12 mouse cellular contexts compared by ENCODE assay signal in the genomic region with DNA sequence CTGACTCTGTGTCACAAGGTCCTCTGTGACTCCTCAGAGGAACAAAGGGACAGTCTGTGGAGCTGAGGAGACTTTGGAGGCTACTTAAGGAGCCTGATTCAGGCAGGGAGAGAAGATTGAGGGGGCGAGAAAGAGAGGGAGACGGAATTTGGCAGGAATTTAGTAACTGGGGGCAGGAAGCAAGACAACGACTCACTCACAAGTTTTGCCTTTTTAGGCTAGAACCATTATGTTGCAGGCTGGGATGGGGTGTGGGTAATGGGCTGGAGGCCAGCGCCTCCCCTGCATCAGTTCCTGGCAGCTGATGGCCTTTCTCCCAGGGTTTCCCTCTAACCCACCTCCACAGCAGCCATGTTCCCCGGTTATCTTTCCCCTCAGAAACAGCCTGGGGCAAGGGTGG. TPM values are rescaled to one million over a fixed set of nuclear protein-coding genes. Genes with fewer than 3 reads are reported as not detected.
DNase-seq lines count a peak whose midpoint lies in the region; ATAC-seq and TF ChIP-seq lines count a peak whose summit lies in the region.
"Had no signal": no experiment of that assay in that cellular context is flagged by ENCODE, and none has a peak within 500 bp of the region (broad histone marks: within the 10 kb centered on the region; RNA-seq: fewer than 3 reads in every experiment).

No protein-coding gene starts in this region.

- peak; percentile 47; the same call in 1 of the 2 replicates for ATAC-seq in lung, embryonic 14.5 days (ENCODE audit: insufficient read depth)
- no peak for ATAC-seq in stomach, embryonic 16.5 days (ENCODE audit: insufficient read depth, low FRiP score)
- no peak for ATAC-seq in megakaryocyte-erythroid progenitor cell, adult 5-6 weeks (replicated peaks; ENCODE audit: low FRiP score, low TSS enrichment, poor library complexity, severe bottlenecking)

- 49% methylated on average over 5 of the region's 5 CpGs for WGBS in lung, embryonic 14.5 days
- 71% methylated on average over 5 of the region's 5 CpGs for WGBS in lung, adult 2 months
- WGBS in stomach, embryonic 16.5 days: 59% methylated on average over 5 of the region's 5 CpGs

- H3K4me3 ChIP-seq in lung, embryonic 14.5 days (ENCODE audit: low read depth, low read length): no peak overlapping the region
- H3K4me3 ChIP-seq in lung, adult 2 months (replicated peaks; ENCODE audit: extremely low read depth, low read depth, low read length): no peak overlapping the region
- no peak overlapping the region for H3K4me3 ChIP-seq in stomach, embryonic 16.5 days (replicated peaks; ENCODE audit: low read length)
- H3K4me3 ChIP-seq: forebrain, embryonic 10.5 days; limb, embryonic 15.5 days had no signal

- H3K9ac ChIP-seq in lung, embryonic 14.5 days: no peak overlapping the region
- H3K9ac ChIP-seq in stomach, embryonic 16.5 days (ENCODE audit: low read length): no peak overlapping the region
- H3K9ac ChIP-seq: limb, embryonic 15.5 days had no signal

- intact Hi-C loops in heart, postnatal 25 days (cut with DNase I): loop anchor here (10.0 kb wide), 1 partner anchor 886 kb away; no protein-coding TSS in a partner anchor

- DNase-seq in heart, adult 11 months: peak; percentile 84
- DNase-seq in heart, postnatal 25 days (ENCODE audit: low spot score): no peak
- DNase-seq in lung, embryonic 14.5 days: peak; percentile 64
- no peak for DNase-seq in lung, adult 2 months
- DNase-seq in layer of hippocampus, postnatal 36 days: peak; percentile 59 to 69
- no peak for DNase-seq in adrenal gland, adult 18-20 months (ENCODE audit: low spot score in 2 of 2)
- DNase-seq: kidney, adult 2 months had no signal

- no peaks in the 10 kb centered on the region for H3K27me3 ChIP-seq in lung, embryonic 14.5 days (ENCODE audit: insufficient read depth, low read length)
- H3K27me3 ChIP-seq in stomach, embryonic 16.5 days (ENCODE audit: control insufficient read depth, insufficient read depth, low read length): no peaks in the 10 kb centered on the region
- H3K27me3 ChIP-seq: limb, embryonic 15.5 days had no signal

- peaks cover 12% of the 10 kb centered on the region for H3K4me1 ChIP-seq in lung, embryonic 14.5 days (ENCODE audit: insufficient read depth)
- no peaks in the 10 kb centered on the region for H3K4me1 ChIP-seq in lung, adult 2 months (ENCODE audit: control insufficient read depth, insufficient read depth, low read length)
- H3K4me1 ChIP-seq in stomach, embryonic 16.5 days (ENCODE audit: control insufficient read depth, insufficient read depth, low read length): peaks cover 17% of the 10 kb centered on the region; the same call in 1 of the 2 replicates

- no peak for TF ChIP-seq CTCF in lung, embryonic 14.5 days (IDR thresholded peaks at IDR 0.05; ENCODE audit: low read depth)
- no peak for TF ChIP-seq CTCF in lung, adult 2 months (IDR thresholded peaks at IDR 0.05; ENCODE audit: insufficient read depth, low read length)

- TF ChIP-seq POLR2A in lung, adult 2 months (IDR thresholded peaks at IDR 0.05; ENCODE audit: borderline replicate concordance, extremely low read depth, low read depth, low read length): no peak

- H3K4me2 ChIP-seq in lung, embryonic 14.5 days: no peak overlapping the region
- no peak overlapping the region for H3K4me2 ChIP-seq in stomach, embryonic 16.5 days (ENCODE audit: low read depth, low read length)
- H3K4me2 ChIP-seq: limb, embryonic 15.5 days had no signal

- peak overlapping the region; percentile 21 for H3K27ac ChIP-seq in lung, embryonic 14.5 days (ENCODE audit: low read depth)
- H3K27ac ChIP-seq in stomach, embryonic 16.5 days (ENCODE audit: low read length): peak overlapping the region; percentile 56; the same call in 1 of the 2 replicates
- H3K27ac ChIP-seq: limb, embryonic 15.5 days had no signal

- no peaks in the 10 kb centered on the region for H3K9me3 ChIP-seq in lung, embryonic 14.5 days (ENCODE audit: low read depth, low read length)
- no peaks in the 10 kb centered on the region for H3K9me3 ChIP-seq in stomach, embryonic 16.5 days (replicated peaks; ENCODE audit: control insufficient read depth, low read length)
- H3K9me3 ChIP-seq: forebrain, embryonic 10.5 days; limb, embryonic 15.5 days had no signal

- H3K36me3 ChIP-seq in lung, embryonic 14.5 days (ENCODE audit: insufficient read depth): no peaks in the 10 kb centered on the region
- no peaks in the 10 kb centered on the region for H3K36me3 ChIP-seq in stomach, embryonic 16.5 days (ENCODE audit: control insufficient read depth, insufficient read depth, low read length)
- H3K36me3 ChIP-seq: forebrain, embryonic 10.5 days; limb, embryonic 15.5 days had no signal

RNA-seq across cellular contexts. Expression of a gene that starts 48.8 kb away (rescaled TPM):
- 10 to 100 TPM; 55.2 to 61.3 TPM for total RNA-seq in heart, postnatal 25 days (2021)
- polyA plus RNA-seq in lung, embryonic 14.5 days (2014; fragmentation: Nextera tagmentation; extraction: Ambion mirVana): 102 and 105 TPM in 2 replicates
- 54.7 and 80.5 TPM in 2 replicates for polyA plus RNA-seq in lung, adult 2 months (2012; rRNA removed)
- 10 to 100 TPM; 49.3 to 50.9 TPM for total RNA-seq in layer of hippocampus, postnatal 36 days (2021)
- polyA plus RNA-seq in stomach, embryonic 16.5 days (2015; fragmentation: Nextera tagmentation; extraction: Ambion mirVana): 132 and 141 TPM in 2 replicates
- 10 to 100 TPM; 81.0 to 83.7 TPM for total RNA-seq in adrenal gland, adult 18-20 months (2021)
- not detected in 2 replicates for total RNA-seq in megakaryocyte-erythroid progenitor cell, adult 5-6 weeks (2014; fragmentation: Nextera tagmentation)
- total RNA-seq in megakaryocyte-erythroid progenitor cell, adult 5-6 weeks (2017): not detected in 2 replicates
- total RNA-seq: megakaryocyte progenitor cell, adult 5-6 weeks had no signal

Comparison
In these comparisons a context has a peak if more than half of its experiments do, and no peak if none do; other contexts are left out.
1. DNase-seq: peak in heart, adult 11 months (single experiment), lung, embryonic 14.5 days (single experiment) and layer of hippocampus, postnatal 36 days (2 of 2); none in heart, postnatal 25 days (single experiment), lung, adult 2 months (single experiment) and adrenal gland, adult 18-20 months (0 of 2).
2. RNA of a gene that starts 48.8 kb away (total RNA-seq): 81.0 to 83.7 TPM in adrenal gland, adult 18-20 months, 55.2 to 61.3 TPM in heart, postnatal 25 days and 49.3 to 50.9 TPM in layer of hippocampus, postnatal 36 days; not detected in megakaryocyte-erythroid progenitor cell, adult 5-6 weeks; every median in the first group is over 10 times any median in the second.